Mouse (Mus musculus) c-Kit-negative CD71-positive TER-119-positive erythroid progenitor cells, embryonic 14.5 days (primary cell): ENCODE measurements around the gene Erbin.

Experiments
- DNase-seq: peaks from one replicate; pipeline ENCODE4 v3.0.0-alpha.2; 2013; ENCODE audit warnings: low read depth, low spot score

Gene Erbin

GRCm38 (mm10) chr13:103912351-103912750 is 8.0 kb downstream of the Erbin start:
- no peak for DNase-seq

DNA sequence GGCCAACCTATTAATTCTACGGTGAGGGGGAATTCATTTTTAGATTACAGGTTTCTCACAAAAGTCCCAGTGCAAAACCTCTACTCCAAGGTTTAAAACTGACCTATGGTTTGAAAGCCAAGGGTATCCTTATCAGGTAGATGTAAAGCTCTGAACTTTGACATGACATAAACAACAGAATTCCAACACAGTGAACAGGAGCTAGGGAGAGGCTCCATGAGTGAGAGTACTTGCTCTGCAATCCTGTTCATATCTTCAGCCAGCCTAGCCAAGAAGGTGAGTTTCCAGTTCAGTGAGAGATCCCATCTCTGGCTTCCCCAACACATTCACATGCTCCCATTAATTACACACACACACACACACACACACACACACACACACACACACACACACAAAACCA is 9.7 kb downstream of the Erbin start:
- DNase-seq, result no peak

DNA sequence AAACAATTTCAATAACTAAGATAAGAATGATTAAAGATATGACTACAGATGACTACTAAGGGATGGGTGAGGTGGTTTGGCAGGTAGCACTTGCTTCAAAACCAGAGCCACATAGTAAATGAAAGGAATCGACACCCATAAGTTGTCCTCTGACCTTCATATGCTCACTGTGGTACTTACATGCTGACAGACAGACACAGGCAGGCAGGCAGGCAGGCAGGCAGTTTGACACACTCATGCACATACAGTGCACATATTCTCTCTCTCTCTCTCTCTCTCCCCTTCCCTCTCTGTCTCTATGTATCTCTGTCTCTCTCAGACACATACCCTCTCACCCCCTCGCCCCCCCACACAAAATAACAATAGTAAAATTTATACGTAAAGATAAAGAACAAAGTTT is 10.4 kb downstream of the Erbin start:
- no peak for DNase-seq

GRCm38 (mm10) chr13:103900015-103900414 is 20.3 kb downstream of the Erbin start:
- DNase-seq, result no peak

GRCm38 (mm10) chr13:103897606-103898005 is 22.7 kb downstream of the Erbin start:
- no peak for DNase-seq

DNA sequence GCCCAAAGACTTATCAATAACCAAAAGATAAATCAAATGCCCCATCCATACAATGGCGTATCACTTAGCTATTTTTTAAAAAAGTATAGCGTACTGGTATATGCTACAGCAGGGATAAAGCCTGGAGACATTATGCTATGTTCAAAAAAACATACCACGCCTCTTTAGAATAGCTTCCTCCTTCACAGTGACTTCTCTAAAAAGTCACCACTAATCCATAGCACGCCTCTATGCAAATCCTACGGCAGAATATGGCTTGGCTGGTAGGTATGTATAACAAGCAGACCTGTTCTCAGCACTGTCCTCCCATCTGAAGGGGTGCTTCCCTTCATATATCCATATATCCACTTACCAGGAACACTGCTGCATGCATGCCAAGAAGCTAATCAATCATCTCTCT is 27.2 kb downstream of the Erbin start:
- DNase-seq, result no peak

- DNase-seq, result no peak
Measured at GRCm38 (mm10) chr13:103890038-103890437, 30.3 kb downstream of the Erbin start.

- no peak for DNase-seq
Measured at GRCm38 (mm10) chr13:103886503-103886902, 33.8 kb downstream of the Erbin start.

GRCm38 (mm10) chr13:103881200-103881599 is 39.1 kb downstream of the Erbin start:
- no peak for DNase-seq

DNA sequence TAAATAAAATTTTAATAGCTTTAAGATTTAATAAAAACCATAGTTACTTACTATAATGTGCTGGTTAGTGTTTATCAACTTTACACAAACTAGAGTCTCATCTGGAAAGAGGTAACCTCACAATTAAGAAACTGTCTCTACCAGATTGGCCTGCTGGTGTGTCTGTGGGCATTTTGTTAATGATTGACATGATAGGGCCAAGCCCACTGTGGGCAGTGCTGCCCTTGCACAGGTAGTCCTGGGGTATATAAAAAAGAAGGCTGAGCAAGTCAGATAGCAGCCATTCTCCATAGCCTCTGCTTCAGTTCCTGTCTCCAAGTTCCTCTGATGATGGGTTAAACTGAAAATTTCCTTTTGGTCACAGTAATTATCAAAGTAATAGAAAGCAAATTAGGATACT is 43.6 kb downstream of the Erbin start:
- no peak for DNase-seq

DNA sequence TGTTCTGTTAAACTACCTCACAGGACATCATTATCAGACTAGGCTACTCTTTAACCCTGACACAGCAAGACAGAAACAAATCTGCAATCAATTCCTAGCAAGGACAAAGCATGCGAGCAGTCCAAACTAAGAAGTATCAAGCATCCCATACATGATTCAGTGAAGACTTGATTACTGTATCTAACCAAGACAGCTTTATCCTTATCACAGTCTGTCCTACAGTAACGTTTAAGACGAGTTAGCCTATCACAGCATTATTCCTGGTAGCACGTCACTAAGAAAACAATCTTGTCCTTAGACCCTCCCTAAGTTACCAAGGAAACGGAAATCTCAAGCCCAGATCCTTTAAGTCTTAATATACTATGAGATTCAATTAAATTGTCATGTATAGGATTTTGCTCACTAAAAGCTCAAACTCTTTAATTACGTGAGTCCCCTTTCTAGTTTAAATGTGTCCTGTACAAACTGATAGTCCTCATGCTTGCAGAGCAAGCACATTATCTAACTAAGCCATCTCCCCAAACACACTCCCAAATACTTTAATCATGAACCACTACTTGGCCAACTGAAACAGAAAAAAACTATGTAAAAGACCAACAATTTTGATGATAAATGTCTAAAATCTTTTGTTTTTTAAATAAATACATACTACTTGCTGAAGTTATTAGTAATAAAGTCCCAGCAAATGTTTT is 44.3 kb downstream of the Erbin start:
- DNase-seq, result no peak

GRCm38 (mm10) chr13:103870786-103871185 is 49.5 kb downstream of the Erbin start:
- DNase-seq, result no peak

GRCm38 (mm10) chr13:103870117-103870516 is 50.2 kb downstream of the Erbin start:
- DNase-seq, result no peak

- DNase-seq, result no peak
Measured at GRCm38 (mm10) chr13:103868875-103869274, 51.4 kb downstream of the Erbin start.

GRCm38 (mm10) chr13:103862041-103862440 is 58.3 kb downstream of the Erbin start:
- no peak for DNase-seq

GRCm38 (mm10) chr13:103859041-103859440 is 61.3 kb downstream of the Erbin start:
- no peak for DNase-seq

DNA sequence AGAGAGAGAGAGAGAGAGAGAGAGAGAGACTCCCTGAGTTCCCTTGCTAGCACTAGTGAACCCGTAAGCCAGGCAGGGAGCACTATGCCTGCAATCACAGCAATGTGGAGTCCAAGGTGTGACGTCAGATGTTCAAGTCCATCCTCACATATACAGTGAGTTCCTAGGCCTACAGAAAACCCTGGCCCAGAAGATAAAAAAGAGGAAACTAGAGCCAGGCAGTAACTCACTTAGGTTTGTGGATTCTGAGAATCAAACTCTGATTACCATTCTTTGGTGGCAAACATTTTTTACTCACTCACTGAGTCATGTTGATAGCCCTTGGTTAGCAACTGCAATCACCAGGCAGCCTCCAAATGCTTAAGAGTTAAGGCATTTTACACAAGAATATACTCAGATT is 72.7 kb downstream of the Erbin start:
- DNase-seq, result no peak

DNA sequence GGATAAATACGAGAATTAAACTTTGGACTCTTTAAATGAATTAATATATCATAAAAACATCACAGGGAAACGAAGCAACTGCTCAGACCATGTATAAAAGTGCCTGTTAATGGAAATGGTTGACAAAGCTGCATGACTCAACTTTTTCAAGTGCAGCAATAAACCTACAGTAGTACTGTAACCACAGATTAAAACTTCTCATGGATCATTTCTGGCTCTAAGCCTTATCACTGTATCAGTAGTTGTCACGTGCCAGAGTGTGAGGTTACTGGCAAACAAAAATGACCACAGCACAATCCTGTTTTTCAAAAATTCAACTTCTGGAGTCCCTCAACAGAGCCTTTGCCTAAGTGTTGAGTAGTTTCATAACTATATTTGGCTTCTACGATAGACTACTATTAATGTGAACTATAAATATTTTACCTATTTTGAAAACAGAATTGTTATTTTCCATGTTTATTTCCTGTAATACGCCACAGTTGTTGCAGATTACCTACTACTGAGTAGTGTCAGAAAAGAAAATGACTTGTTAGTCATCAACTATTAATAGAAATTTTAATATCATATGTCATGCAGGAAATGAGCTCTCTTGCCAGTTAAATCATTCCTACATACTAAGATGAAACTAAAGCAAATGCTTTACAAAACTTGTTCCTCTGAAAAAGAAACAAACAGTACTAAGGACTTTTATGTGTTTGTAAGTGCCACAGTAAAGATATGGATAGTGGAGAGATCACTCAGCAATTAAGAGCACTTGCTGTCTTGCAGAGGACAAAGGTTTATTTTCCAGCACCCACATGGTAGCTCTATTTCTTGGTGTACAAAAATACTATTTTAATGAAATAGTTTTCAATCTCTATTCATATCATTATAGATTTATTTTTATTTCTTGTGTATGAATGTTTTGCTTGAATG is 78.8 kb downstream of the Erbin start:
- no peak for DNase-seq

DNA sequence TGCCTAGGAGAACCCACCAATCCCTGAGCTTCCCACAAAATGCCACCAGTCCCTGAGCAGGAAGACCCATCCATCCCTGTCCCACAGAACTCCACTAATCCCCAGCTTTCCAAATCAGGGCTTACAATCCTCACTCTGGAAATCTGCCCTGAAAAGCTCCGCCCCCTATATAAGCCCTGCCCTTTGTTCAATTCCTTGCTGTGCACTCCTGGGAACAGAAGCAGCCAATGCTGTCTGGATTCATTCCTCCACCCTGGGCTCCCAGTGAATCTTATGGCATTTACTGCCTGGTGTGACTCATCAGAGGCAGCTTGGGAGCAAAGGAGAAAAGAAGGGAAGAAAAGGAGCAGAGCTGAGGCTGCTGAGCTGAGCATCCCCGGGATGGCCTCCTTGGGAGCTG is 81.7 kb downstream of the Erbin start:
- no peak for DNase-seq

GRCm38 (mm10) chr13:103829623-103830135 is 90.6 kb downstream of the Erbin start:
- DNase-seq, result no peak

DNA sequence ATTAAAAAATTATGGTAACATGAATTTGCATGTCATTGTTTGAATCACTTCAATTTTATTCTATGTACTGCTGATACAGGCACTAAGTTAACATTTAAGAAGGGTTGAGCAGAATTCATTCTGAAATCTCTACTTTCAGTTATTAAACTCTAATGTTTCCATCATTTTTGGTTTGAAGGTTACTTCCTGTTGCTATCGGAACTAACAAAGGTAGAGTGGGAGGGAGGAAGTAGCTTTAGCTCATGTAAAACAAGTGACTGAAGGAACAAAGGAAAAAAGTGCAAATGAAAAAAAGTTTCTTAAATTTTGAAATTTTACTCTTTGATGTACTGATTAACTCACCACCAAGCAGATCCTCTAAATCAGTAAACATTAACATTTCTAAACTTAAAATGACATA is 98.0 kb downstream of the Erbin start:
- no peak for DNase-seq

- DNase-seq, result no peak
Measured at GRCm38 (mm10) chr13:103819377-103819776, 100.9 kb downstream of the Erbin start.

DNA sequence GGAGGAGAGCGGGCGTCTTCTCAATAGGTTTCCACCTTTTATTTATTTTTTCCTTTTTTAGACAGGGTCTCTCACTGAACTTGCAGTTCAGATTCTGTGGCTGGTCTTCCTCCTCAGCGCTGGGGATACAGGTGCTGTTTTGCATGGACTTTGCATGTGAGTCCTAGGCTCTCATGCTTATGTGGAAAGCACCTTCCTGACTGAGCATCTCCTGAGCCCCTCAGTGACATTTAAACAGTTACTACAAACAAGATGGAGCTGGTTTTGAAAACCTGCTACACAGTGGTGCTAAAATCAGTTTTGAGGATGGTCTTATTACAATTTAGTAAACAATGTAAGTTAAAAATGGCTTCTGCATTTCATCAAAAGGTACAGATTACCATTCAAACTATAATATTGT is 102.4 kb downstream of the Erbin start:
- DNase-seq, result no peak
